Mouse (Mus musculus): ENCODE measurements around the gene Pip5k1a. TPM values are rescaled to one million over a fixed set of nuclear protein-coding genes. Genes with fewer than 3 reads are reported as not detected.

The Pip5k1a gene
- polyA plus RNA-seq, 1 experiment: 41.7 TPM

DNA sequence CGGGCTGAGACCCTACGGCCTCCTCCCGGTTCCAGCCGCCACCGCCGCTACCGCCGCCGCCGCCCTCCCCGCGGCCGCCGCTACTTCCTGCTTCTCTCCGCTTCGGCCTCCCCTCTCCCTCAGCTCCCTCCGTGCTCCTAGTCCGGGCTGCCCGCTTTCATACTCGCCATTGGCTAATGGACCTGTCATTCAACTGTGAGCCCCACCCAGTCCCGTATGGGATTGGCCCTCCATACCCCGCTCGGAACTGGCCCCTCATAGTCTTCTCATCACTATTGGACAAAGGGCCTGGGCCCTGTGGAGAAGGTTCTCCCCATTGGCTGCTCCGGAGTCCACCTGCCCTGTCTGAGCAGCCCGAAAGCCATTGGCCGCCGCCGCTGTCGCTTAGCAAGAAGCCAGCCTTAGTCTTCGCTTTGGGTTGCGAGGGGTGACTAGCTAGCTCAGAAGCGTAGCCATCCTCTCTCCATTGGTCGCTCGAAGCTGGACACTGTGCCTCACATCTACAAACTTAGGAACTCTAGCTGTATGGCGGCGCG lies 91.3 kb downstream of the Pip5k1a start, which contains the start of gene Zfp687:
TSS of gene Zfp687 (minus strand) at position 112 of the 536 bp plus-strand sequence.
- TF ChIP-seq CTCF (IDR thresholded peaks at IDR 0.05; ENCODE audit: extremely low read depth, insufficient read depth, low read length): no peak
- TF ChIP-seq POLR2A (IDR thresholded peaks at IDR 0.05; ENCODE audit: extremely low read depth, insufficient read depth, low read length): peak; percentile 95
- peak within 1 kb of the TSS; percentile 71 for H3K4me3 ChIP-seq (ENCODE audit: insufficient read depth, low read length)
- peaks cover 2% of the 10 kb centered on the region; the same call in 1 of the 2 replicates for H3K4me1 ChIP-seq (ENCODE audit: control insufficient read depth, insufficient read depth, low read length)
- peak within 1 kb of the TSS; percentile 64 for H3K27ac ChIP-seq (ENCODE audit: insufficient read depth, low read length)

DNA sequence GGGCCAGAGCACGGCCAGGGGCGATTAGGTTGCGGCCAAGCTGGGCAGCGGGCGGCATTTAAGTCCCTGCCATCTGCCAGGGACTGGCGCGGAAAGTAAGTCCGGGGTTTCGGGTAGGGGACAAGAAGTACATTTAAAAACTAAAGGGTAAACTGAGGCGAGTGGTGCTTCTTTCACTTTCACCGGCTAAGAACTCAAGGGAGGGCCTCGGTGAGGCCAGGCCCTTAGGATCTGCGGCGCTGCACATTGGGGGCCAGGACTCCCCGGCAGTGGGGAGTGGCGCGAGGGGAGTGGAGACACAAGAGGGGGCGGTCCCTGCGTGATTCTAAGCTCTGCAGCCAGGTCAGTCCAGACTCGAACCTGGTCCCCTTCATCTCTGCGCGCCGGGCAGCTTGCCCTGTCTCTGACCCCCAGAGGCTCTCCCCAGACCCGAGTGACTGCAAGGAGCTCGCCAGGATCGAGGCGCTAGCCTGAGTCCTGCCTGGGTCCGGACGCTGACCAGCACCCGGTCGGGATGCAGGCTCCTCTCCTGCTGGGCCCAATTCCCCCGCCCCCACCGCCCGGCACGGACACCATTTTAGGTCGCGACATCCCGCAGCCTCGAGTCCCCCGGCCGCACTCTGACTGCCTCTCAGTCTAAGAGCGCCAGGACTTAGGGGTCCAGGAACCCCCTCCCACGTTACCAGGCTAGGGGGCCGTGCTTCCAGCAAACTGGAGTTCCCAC lies 92.1 kb downstream of the Pip5k1a start:
- H3K4me3 ChIP-seq (ENCODE audit: insufficient read depth, low read length): peak overlapping the region; percentile 71
- TF ChIP-seq CTCF (IDR thresholded peaks at IDR 0.05; ENCODE audit: extremely low read depth, insufficient read depth, low read length) (no peak), POLR2A (IDR thresholded peaks at IDR 0.05; ENCODE audit: extremely low read depth, insufficient read depth, low read length) (no peak)
- peaks cover 2% of the 10 kb centered on the region; the same call in 1 of the 2 replicates for H3K4me1 ChIP-seq (ENCODE audit: control insufficient read depth, insufficient read depth, low read length)
- H3K27ac ChIP-seq (ENCODE audit: insufficient read depth, low read length): peak overlapping the region; percentile 24; the same call in 1 of the 2 replicates

DNA sequence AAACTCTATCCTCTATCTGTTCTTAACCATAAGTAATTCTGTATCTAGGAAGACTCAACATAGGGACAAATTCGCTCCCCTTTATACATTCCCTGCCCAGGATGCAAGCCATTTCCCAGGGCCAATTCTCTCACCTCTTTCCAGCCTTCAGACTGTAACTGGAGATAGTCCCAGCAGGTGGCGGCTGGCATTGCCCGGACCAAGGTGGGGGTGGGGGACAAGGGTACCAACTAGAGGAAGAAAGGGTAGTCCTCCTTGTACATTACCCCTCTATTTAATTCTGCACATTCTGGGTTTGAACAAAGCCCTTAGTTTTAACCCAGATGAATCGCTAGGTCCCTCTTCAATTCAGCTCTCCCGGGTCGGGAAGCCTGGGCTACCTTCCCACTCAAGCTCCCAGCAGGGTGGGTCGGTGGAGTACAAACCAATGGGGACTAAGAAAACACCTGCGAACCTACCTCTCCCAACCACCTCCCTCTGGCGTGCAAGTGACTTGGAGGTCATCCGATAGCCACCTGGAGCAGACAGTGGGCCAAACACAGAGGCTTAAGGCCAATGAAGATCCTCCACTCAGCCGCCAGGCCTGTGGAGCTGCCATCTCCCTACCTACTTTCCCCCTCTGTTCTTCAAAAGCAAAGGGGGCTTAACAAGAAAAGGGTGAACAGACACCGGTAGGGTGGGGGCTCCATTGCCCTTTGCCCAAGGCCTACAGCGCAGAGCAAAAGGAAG lies 92.9 kb downstream of the Pip5k1a start:
- H3K4me3 ChIP-seq (ENCODE audit: insufficient read depth, low read length): peak overlapping the region; percentile 71
- no peak for TF ChIP-seq POLR2A (IDR thresholded peaks at IDR 0.05; ENCODE audit: extremely low read depth, insufficient read depth, low read length)
- no peak for TF ChIP-seq CTCF (IDR thresholded peaks at IDR 0.05; ENCODE audit: extremely low read depth, insufficient read depth, low read length)
- H3K27ac ChIP-seq (ENCODE audit: insufficient read depth, low read length): no peak overlapping the region
- peaks cover 2% of the 10 kb centered on the region; the same call in 1 of the 2 replicates for H3K4me1 ChIP-seq (ENCODE audit: control insufficient read depth, insufficient read depth, low read length)

DNA sequence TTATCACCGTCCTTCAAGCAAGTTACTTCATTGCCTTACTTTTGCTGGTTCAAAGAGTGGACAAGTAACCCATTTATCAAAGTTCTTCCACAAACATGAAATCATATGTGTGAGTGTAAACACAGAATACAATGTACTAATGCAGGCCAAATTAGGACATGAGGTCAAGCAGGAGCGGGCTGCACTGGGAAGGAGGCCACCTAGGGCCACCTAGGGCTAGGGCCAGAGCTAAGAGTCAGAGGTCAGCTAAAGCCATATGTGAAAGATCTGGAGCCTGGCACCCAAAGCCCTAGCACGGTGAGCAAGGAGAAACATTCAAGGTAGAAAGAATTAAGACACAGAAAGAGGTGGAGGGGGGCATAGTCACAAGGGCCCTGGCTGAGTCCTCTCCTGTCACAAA lies 93.7 kb downstream of the Pip5k1a start:
- peaks cover 2% of the 10 kb centered on the region; the same call in 1 of the 2 replicates for H3K4me1 ChIP-seq (ENCODE audit: control insufficient read depth, insufficient read depth, low read length)
- no peak overlapping the region for H3K27ac ChIP-seq (ENCODE audit: insufficient read depth, low read length)
- no peak overlapping the region for H3K4me3 ChIP-seq (ENCODE audit: insufficient read depth, low read length)
- no peak for TF ChIP-seq POLR2A (IDR thresholded peaks at IDR 0.05; ENCODE audit: extremely low read depth, insufficient read depth, low read length)
- no peak for TF ChIP-seq CTCF (IDR thresholded peaks at IDR 0.05; ENCODE audit: extremely low read depth, insufficient read depth, low read length)

DNA sequence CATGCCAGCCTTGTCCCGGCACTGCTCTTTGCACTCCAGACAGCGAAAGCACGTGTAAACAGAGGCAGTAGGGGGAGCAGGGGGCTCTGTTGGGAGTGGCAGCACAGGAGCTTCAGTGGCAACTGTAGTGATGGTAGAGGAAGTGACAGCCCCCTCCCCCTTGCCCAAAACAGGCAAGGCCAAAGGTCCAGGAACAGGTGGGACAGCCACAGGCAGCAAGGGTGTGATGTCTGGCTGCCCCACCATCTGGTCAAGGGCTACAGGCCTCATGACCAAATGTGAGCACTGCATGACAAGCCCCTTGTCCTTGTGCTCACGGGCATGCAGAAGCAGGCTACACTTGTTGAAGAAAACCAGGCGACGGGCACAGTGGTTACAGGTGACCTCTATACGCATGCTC lies 96.3 kb downstream of the Pip5k1a start:
- no peak for TF ChIP-seq CTCF (IDR thresholded peaks at IDR 0.05; ENCODE audit: extremely low read depth, insufficient read depth, low read length)
- no peak for TF ChIP-seq POLR2A (IDR thresholded peaks at IDR 0.05; ENCODE audit: extremely low read depth, insufficient read depth, low read length)
- Histone ChIP-seq H3K27ac (ENCODE audit: insufficient read depth, low read length) (no peak overlapping the region), H3K4me1 (ENCODE audit: control insufficient read depth, insufficient read depth, low read length) (no peaks in the 10 kb centered on the region), H3K4me3 (ENCODE audit: insufficient read depth, low read length) (no peak overlapping the region)

Other genes with a start within 250 kb of the Pip5k1a start
- 257 TPM in 2 replicates for gene Psmb4, start 220.0 kb downstream of the Pip5k1a start, polyA plus RNA-seq (2012; rRNA removed)
- gene Selenbp1, start 173.9 kb downstream of the Pip5k1a start, polyA plus RNA-seq (2012; rRNA removed): 17.0 and 18.7 TPM in 2 replicates
- gene Rfx5, start 152.9 kb downstream of the Pip5k1a start, polyA plus RNA-seq (2012; rRNA removed): 24.3 and 26.4 TPM in 2 replicates
- gene Pi4kb, start 132.2 kb downstream of the Pip5k1a start, polyA plus RNA-seq (2012; rRNA removed): 56.6 and 61.4 TPM in 2 replicates
- gene Zfp687, start 91.5 kb downstream of the Pip5k1a start, polyA plus RNA-seq (2012; rRNA removed): 15.8 and 17.5 TPM in 2 replicates
- gene Psmd4, start 64.3 kb downstream of the Pip5k1a start, polyA plus RNA-seq (2012; rRNA removed): 193 and 203 TPM in 2 replicates
- 48.0 and 52.4 TPM in 2 replicates for gene Vps72, start 4.1 kb upstream of the Pip5k1a start, polyA plus RNA-seq (2012; rRNA removed)
- gene Tmod4, start 17.5 kb upstream of the Pip5k1a start, polyA plus RNA-seq (2012; rRNA removed): 0.72 and 0.77 TPM in 2 replicates
- gene Scnm1, start 27.1 kb upstream of the Pip5k1a start, polyA plus RNA-seq (2012; rRNA removed): 114 and 124 TPM in 2 replicates
- 21.4 and 21.6 TPM in 2 replicates for gene Lysmd1, start 27.2 kb upstream of the Pip5k1a start, polyA plus RNA-seq (2012; rRNA removed)
- 5.1 and 5.2 TPM in 2 replicates for gene Tnfaip8l2, start 35.4 kb upstream of the Pip5k1a start, polyA plus RNA-seq (2012; rRNA removed)
- gene Sema6c, start 53.5 kb upstream of the Pip5k1a start, polyA plus RNA-seq (2012; rRNA removed): 26.1 and 29.0 TPM in 2 replicates
- 12.1 and 12.8 TPM in 2 replicates for gene Gabpb2, start 111.0 kb upstream of the Pip5k1a start, polyA plus RNA-seq (2012; rRNA removed)
- gene Cdc42se1, start 121.8 kb upstream of the Pip5k1a start, polyA plus RNA-seq (2012; rRNA removed): 65.4 and 66.6 TPM in 2 replicates
- gene Mllt11, start 125.2 kb upstream of the Pip5k1a start, polyA plus RNA-seq (2012; rRNA removed): 428 and 469 TPM in 2 replicates
- 0.23 and 0.25 TPM in 2 replicates for gene Gm128, start 134.7 kb upstream of the Pip5k1a start, polyA plus RNA-seq (2012; rRNA removed)
- gene Bnipl, start 144.3 kb upstream of the Pip5k1a start, polyA plus RNA-seq (2012; rRNA removed): 0.17 and 0.61 TPM in 2 replicates
- gene Mindy1, start 174.4 kb upstream of the Pip5k1a start, polyA plus RNA-seq (2012; rRNA removed): 29.6 and 33.9 TPM in 2 replicates
- 24.8 and 26.2 TPM in 2 replicates for gene Prune1, start 175.1 kb upstream of the Pip5k1a start, polyA plus RNA-seq (2012; rRNA removed)
- gene Anxa9, start 200.2 kb upstream of the Pip5k1a start, polyA plus RNA-seq (2012; rRNA removed): 2.3 and 2.4 TPM in 2 replicates
- gene Cers2, start 207.9 kb upstream of the Pip5k1a start, polyA plus RNA-seq (2012; rRNA removed): 101 and 110 TPM in 2 replicates

All from cortical plate, adult 2 months (tissue).